ENCODE assay signal across 9 mouse cellular contexts in genomic region chr16:22698101-22698500, GRCm38 (mm10).
"Had no signal": no experiment of that assay in that cellular context is flagged by ENCODE, and none has a peak within 500 bp of the region (broad histone marks: within the 10 kb centered on the region; RNA-seq: fewer than 3 reads in every experiment).

No protein-coding gene starts in this region.

- H3K4me2 ChIP-seq: limb, embryonic 15.5 days; liver, embryonic 13.5 days; midbrain, embryonic 12.5 days had no signal

- ATAC-seq: intestine, postnatal 0 days had no signal

- DNase-seq: layer of hippocampus, adult 9-11 months; layer of hippocampus, postnatal 36 days; liver, embryonic 13.5 days; lung, adult 18-20 months; right cerebral cortex, postnatal 25 days; thymus, postnatal 4 days had no signal

- H3K9me3 ChIP-seq: limb, embryonic 15.5 days; liver, embryonic 13.5 days; midbrain, embryonic 12.5 days had no signal

- H3K9ac ChIP-seq: limb, embryonic 15.5 days; liver, embryonic 13.5 days; midbrain, embryonic 12.5 days had no signal

- H3K4me1 ChIP-seq: limb, embryonic 15.5 days; liver, embryonic 13.5 days; midbrain, embryonic 12.5 days had no signal

- H3K4me3 ChIP-seq: limb, embryonic 15.5 days; liver, embryonic 13.5 days; midbrain, embryonic 12.5 days had no signal

- H3K27me3 ChIP-seq: limb, embryonic 15.5 days; liver, embryonic 13.5 days; midbrain, embryonic 12.5 days had no signal

- H3K27ac ChIP-seq: limb, embryonic 15.5 days; liver, embryonic 13.5 days; midbrain, embryonic 12.5 days had no signal

- H3K36me3 ChIP-seq: limb, embryonic 15.5 days; liver, embryonic 13.5 days; midbrain, embryonic 12.5 days had no signal
